Mouse (Mus musculus): ENCODE data around the gene Arhgap15.

DNA sequence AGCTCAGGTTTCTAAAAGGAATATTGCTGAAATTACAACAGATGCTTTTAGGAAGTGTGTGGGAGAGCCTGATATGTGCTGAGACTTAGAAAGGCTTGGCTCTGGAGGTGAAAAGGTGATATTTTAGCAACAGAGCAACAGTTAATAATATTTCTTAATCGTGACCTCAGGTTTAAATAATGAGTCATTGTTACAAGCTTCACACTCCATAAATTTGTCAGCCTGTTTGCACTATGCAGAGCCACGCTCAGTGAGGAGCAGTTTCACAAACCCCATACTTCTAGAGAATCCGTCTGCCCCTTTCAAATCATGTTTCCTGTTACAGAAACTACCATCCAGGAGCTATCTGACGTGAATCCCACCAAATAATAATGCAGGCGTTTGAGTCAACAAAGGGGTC is 213.8 kb downstream of the Arhgap15 start:
- no peak for TF ChIP-seq POLR2A (IDR thresholded peaks at IDR 0.05; ENCODE audit: low read depth, low read length)
- TF ChIP-seq CTCF (IDR thresholded peaks at IDR 0.05; ENCODE audit: extremely low read depth, insufficient read depth, insufficient read length, insufficient replicate concordance): no peak
